Comparison of ENCODE assay signal across 8 mouse cellular contexts in genomic region chr11:80778916-80779526, GRCm38 (mm10). TPM values are rescaled to one million over a fixed set of nuclear protein-coding genes. Genes with fewer than 3 reads are reported as not detected.
DNase-seq lines count a peak whose midpoint lies in the region; ATAC-seq and TF ChIP-seq lines count a peak whose summit lies in the region.

No protein-coding gene starts in this region.

- peak; percentile 20 for ATAC-seq in inflammation-experienced regulatory T-cells, adult 6 months
- ATAC-seq in neural tube, embryonic 12.5 days (ENCODE audit: low FRiP score, low read depth), result no peak
- ATAC-seq in CD4-positive, CD25-positive, alpha-beta regulatory T cell, adult 4 months, result no peak

- DNase-seq in left cerebral cortex, adult 2 months (ENCODE audit: extremely low spot score in 1 of 2, low spot score in 2 of 2), result no peak
- no peak for DNase-seq in left cerebral cortex, postnatal 4 days
- no peak for DNase-seq in embryonic facial prominence, embryonic 10.5 days (ENCODE audit: low spot score)
- no peak for DNase-seq in spleen, postnatal 14 days (ENCODE audit: low spot score in 2 of 2)
- no peak for DNase-seq in yolk sac, embryonic 10.5 days (ENCODE audit: low spot score)

- H3K4me2 ChIP-seq in neural tube, embryonic 12.5 days (replicated peaks), result peak overlapping the region; percentile 80

- TF ChIP-seq CTCF in left cerebral cortex, adult 2 months (IDR thresholded peaks at IDR 0.05), result no peak

- peak overlapping the region; percentile 85 for H3K27ac ChIP-seq in left cerebral cortex, adult 2 months
- peak overlapping the region; percentile 85 for H3K27ac ChIP-seq in embryonic facial prominence, embryonic 10.5 days (replicated peaks)
- no peak overlapping the region for H3K27ac ChIP-seq in neural tube, embryonic 12.5 days

- H3K9ac ChIP-seq in neural tube, embryonic 12.5 days, result peak overlapping the region; percentile 65; the same call in 1 of the 2 replicates

- peaks cover 18% of the 10 kb centered on the region for H3K27me3 ChIP-seq in embryonic facial prominence, embryonic 10.5 days (replicated peaks; ENCODE audit: low read depth, poor library complexity, severe bottlenecking)
- 0 out of 2 replicates have a peak, but pooled peaks cover 6% of the 10 kb centered on the region for H3K27me3 ChIP-seq in neural tube, embryonic 12.5 days (replicated peaks)

- no peaks in the 10 kb centered on the region for H3K36me3 ChIP-seq in embryonic facial prominence, embryonic 10.5 days (replicated peaks)
- H3K36me3 ChIP-seq in neural tube, embryonic 12.5 days, result no peaks in the 10 kb centered on the region

- intact Hi-C loops in left cerebral cortex, adult 2 months (cut with DNase I), result loop anchor here (2.0 kb wide), 1 partner anchor 40 kb away; no protein-coding TSS in a partner anchor
- intact Hi-C loops in left cerebral cortex, postnatal 4 days (cut with DNase I), result loop anchor here (10.0 kb wide), 1 partner anchor 84 kb away; no protein-coding TSS in a partner anchor

- WGBS in embryonic facial prominence, embryonic 10.5 days, result 3% methylated on average over 18 of the region's 18 CpGs
- 3% methylated on average over 18 of the region's 18 CpGs for WGBS in neural tube, embryonic 12.5 days

- peaks cover 15% of the 10 kb centered on the region for H3K4me1 ChIP-seq in embryonic facial prominence, embryonic 10.5 days
- 0 out of 2 replicates have a peak, but pooled peaks cover 6% of the 10 kb centered on the region for H3K4me1 ChIP-seq in neural tube, embryonic 12.5 days

- no peaks in the 10 kb centered on the region for H3K9me3 ChIP-seq in embryonic facial prominence, embryonic 10.5 days
- no peaks in the 10 kb centered on the region for H3K9me3 ChIP-seq in neural tube, embryonic 12.5 days

- H3K4me3 ChIP-seq in left cerebral cortex, adult 2 months, result peak overlapping the region; percentile 67
- H3K4me3 ChIP-seq in embryonic facial prominence, embryonic 10.5 days, result peak overlapping the region; percentile 82
- H3K4me3 ChIP-seq in neural tube, embryonic 12.5 days, result peak overlapping the region; percentile 69

RNA-seq across cellular contexts. Expression of gene Myo1d, which starts 0.8 kb away (rescaled TPM):
- 1 to 10 TPM; 5.6 to 7.0 TPM for total RNA-seq in left cerebral cortex, adult 2 months (2021)
- total RNA-seq in left cerebral cortex, postnatal 4 days (2021), result 1 to 10 TPM; 3.0 to 3.8 TPM
- polyA plus RNA-seq in embryonic facial prominence, embryonic 10.5 days (2016; fragmentation: Nextera tagmentation; extraction: Ambion mirVana), result 3.2 and 4.0 TPM in 2 replicates
- polyA plus RNA-seq in inflammation-experienced regulatory T-cells, adult 6 months (2017; shearing (Covaris generic)), result under 1 TPM; 0.71 to 0.86 (median 0.77) TPM
- polyA plus RNA-seq in neural tube, embryonic 12.5 days (2016; fragmentation: Nextera tagmentation; extraction: Ambion mirVana), result 2.2 and 2.6 TPM in 2 replicates
- polyA plus RNA-seq in CD4-positive, CD25-positive, alpha-beta regulatory T cell, adult 4 months (2017; shearing (Covaris generic)), result 1 to 10 TPM in 1 of 2 experiments, under 1 TPM in 1; 0.70 to 1.1 TPM

RNA-seq across cellular contexts. Expression of gene Tmem98, which starts 31.0 kb away (rescaled TPM):
- 1 to 10 TPM; 4.8 to 5.8 TPM for total RNA-seq in left cerebral cortex, adult 2 months (2021)
- 1 to 10 TPM; 6.5 to 7.7 TPM for total RNA-seq in left cerebral cortex, postnatal 4 days (2021)
- polyA plus RNA-seq in embryonic facial prominence, embryonic 10.5 days (2016; fragmentation: Nextera tagmentation; extraction: Ambion mirVana), result 120 and 125 TPM in 2 replicates
- under 1 TPM in 1 of 3 experiments, not detected in 2; 0.21 TPM for polyA plus RNA-seq in inflammation-experienced regulatory T-cells, adult 6 months (2017; shearing (Covaris generic))
- 55.4 and 58.6 TPM in 2 replicates for polyA plus RNA-seq in neural tube, embryonic 12.5 days (2016; fragmentation: Nextera tagmentation; extraction: Ambion mirVana)
- not detected for polyA plus RNA-seq in CD4-positive, CD25-positive, alpha-beta regulatory T cell, adult 4 months (2017; shearing (Covaris generic))

Comparison
In these comparisons a context has a peak if more than half of its experiments do, and no peak if none do; other contexts are left out.
1. RNA of gene Tmem98, which starts 31.0 kb away (polyA plus RNA-seq): 120 to 125 TPM in embryonic facial prominence, embryonic 10.5 days and 55.4 to 58.6 TPM in neural tube, embryonic 12.5 days; not detected in CD4-positive, CD25-positive, alpha-beta regulatory T cell, adult 4 months and 0.21 TPM in inflammation-experienced regulatory T-cells, adult 6 months; every median in the first group is over 10 times any median in the second.
2. Peak in every context shown above with its lines, with median percentiles within 50 percentile points of each other: H3K4me3 ChIP-seq.